Mouse (Mus musculus): ENCODE results near the gene Slc12a8. TPM values are rescaled to one million over a fixed set of nuclear protein-coding genes. Genes with fewer than 3 reads are reported as not detected.

The Slc12a8 gene
- polyA plus RNA-seq, 1 experiment from 2014 or later, result 0.09 TPM

DNA sequence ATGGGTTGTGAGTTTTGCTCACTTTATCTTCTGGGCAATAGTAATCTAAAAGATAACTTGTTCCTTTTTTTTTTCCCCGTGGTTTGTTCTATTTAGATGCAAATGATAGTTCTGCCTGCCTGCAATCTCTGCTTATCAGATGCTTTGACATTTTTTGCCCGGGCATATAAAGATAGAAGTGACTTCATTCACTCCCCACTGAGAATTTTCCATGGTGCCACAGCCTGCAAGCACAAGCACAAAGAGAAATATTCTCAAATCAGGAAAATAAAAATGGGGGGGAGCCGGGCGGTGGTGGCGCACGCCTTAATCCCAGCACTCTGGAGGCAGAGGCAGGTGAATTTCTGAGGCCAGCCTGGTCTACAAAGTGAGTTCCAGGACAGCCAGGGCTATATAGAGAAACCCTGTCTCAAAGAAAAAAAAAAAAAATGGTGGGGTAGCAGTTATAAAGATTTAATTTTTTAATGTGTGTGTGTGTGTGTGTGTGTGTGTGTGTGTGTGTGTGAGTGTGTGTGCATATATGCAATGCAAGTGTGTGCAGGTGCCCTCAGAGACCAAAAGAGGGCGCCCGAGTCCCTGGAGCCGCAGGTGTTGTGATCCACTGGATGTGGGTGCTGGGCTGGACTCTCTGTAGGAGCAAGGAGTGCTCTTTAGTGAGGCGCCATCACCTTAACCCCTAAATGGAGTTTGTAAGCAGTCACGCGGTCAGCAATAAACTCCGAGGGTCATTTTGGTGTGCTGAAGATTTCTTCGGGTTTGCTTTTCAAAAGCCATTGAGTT, 189.2 kb downstream of the Slc12a8 start:
- Histone ChIP-seq H3K9ac (no peak overlapping the region), H3K27me3 (no peaks in the 10 kb centered on the region), H3K36me3 (replicated peaks) (peaks cover 8% of the 10 kb centered on the region), H3K4me2 (no peak overlapping the region), H3K4me3 (replicated peaks) (no peak overlapping the region), H3K9me3 (replicated peaks) (no peaks in the 10 kb centered on the region), H3K4me1 (replicated peaks) (peaks cover 16% of the 10 kb centered on the region), H3K27ac (replicated peaks) (no peak overlapping the region)
- no peak for ATAC-seq (ENCODE audit: insufficient read depth)
- WGBS (ENCODE audit: insufficient replicate concordance), result 82% methylated on average over 14 of the region's 14 CpGs

- no peaks in the 10 kb centered on the region for H3K27me3 ChIP-seq
- H3K9ac ChIP-seq, result no peak overlapping the region
- no peak for ATAC-seq (ENCODE audit: insufficient read depth)
- no peaks in the 10 kb centered on the region for H3K9me3 ChIP-seq (replicated peaks)
- H3K4me1 ChIP-seq (replicated peaks), result peaks cover 16% of the 10 kb centered on the region
- no peak overlapping the region for H3K4me2 ChIP-seq
- H3K36me3 ChIP-seq (replicated peaks), result peaks cover 13% of the 10 kb centered on the region
- 77% methylated on average over 10 of the region's 10 CpGs for WGBS (ENCODE audit: insufficient replicate concordance)
- no peak overlapping the region for H3K4me3 ChIP-seq (replicated peaks)
- no peak overlapping the region for H3K27ac ChIP-seq (replicated peaks)
Observed at GRCm38 (mm10) chr16:33708031-33708430, 190.9 kb downstream of the Slc12a8 start.

- peaks cover 13% of the 10 kb centered on the region for H3K36me3 ChIP-seq (replicated peaks)
- no peak overlapping the region for H3K4me2 ChIP-seq
- no peak overlapping the region for H3K27ac ChIP-seq (replicated peaks)
- no peaks in the 10 kb centered on the region for H3K9me3 ChIP-seq (replicated peaks)
- no peak for ATAC-seq (ENCODE audit: insufficient read depth)
- no peak overlapping the region for H3K4me3 ChIP-seq (replicated peaks)
- WGBS (ENCODE audit: insufficient replicate concordance), result 76% methylated on average over 12 of the region's 12 CpGs
- peaks cover 10% of the 10 kb centered on the region for H3K4me1 ChIP-seq (replicated peaks)
- H3K9ac ChIP-seq, result no peak overlapping the region
- no peaks in the 10 kb centered on the region for H3K27me3 ChIP-seq
Observed at GRCm38 (mm10) chr16:33708585-33709397, 191.7 kb downstream of the Slc12a8 start.

Other genes with a start within 250 kb of the Slc12a8 start
- 12.5 and 12.8 TPM in 2 replicates for gene Zfp148, start 136.5 kb upstream of the Slc12a8 start, polyA plus RNA-seq (2015; fragmentation: Nextera tagmentation; extraction: Ambion mirVana)
- gene Heg1, start 167.0 kb downstream of the Slc12a8 start, polyA plus RNA-seq (2015; fragmentation: Nextera tagmentation; extraction: Ambion mirVana), result 4.9 and 5.7 TPM in 2 replicates

Data from liver, embryonic 15.5 days (tissue).